Mouse (Mus musculus): ENCODE results near the gene Nelfa. TPM values are rescaled to one million over a fixed set of nuclear protein-coding genes. Genes with fewer than 3 reads are reported as not detected.

Nelfa gene
- 17.5 and 18.6 TPM in 2 replicates for polyA plus RNA-seq (2021; fragmentation: Nextera tagmentation)
- long read RNA-seq, experiment 1, transcript Nelfa-201 (11 exons, 2,580 nt), result major isoform, 35 of 43 reads
- long read RNA-seq, experiment 1, partial matches to known transcripts, result 4 of 43 reads
- long read RNA-seq, experiment 1, other reads (novel, unspliced or antisense), result 4 of 43 reads
- long read RNA-seq, experiment 2, transcript Nelfa-201 (11 exons, 2,580 nt), result major isoform, 224 of 238 reads
- long read RNA-seq, experiment 2, partial matches to known transcripts, result 4 of 238 reads
- long read RNA-seq, experiment 2, other reads (novel, unspliced or antisense), result 10 of 238 reads

DNA sequence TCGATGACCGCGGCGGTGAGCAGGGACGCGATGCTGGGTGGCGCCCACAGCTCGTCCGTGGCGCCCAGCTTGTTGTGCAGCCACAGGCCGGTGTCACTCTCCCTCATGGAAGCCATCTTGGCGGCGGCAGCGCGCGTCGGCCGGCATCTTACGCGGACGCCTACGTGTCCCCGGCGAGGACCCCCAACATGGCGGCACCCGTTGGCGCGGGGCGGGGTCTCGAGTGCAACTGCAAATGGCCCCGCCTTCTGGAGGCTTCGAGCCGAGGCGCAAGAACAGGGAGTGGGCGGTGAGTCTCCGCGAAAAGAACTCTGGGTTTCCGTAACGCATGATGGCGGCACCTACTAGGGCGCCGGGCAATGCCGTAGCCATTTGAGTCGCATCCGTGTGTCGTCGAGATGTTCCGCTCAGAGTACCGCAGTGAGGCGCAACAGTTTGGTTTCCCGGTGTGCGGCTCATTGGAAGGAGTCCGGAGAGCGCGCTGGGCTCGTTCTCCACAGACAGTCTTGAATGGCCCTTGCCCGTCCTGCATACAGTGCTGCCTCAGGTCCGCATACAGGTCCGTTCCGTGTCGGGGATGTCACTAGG is at the start of gene Nelfa:
TSS of gene Nelfa (minus strand) at position 294 of the 588 bp plus-strand sequence.

DNA sequence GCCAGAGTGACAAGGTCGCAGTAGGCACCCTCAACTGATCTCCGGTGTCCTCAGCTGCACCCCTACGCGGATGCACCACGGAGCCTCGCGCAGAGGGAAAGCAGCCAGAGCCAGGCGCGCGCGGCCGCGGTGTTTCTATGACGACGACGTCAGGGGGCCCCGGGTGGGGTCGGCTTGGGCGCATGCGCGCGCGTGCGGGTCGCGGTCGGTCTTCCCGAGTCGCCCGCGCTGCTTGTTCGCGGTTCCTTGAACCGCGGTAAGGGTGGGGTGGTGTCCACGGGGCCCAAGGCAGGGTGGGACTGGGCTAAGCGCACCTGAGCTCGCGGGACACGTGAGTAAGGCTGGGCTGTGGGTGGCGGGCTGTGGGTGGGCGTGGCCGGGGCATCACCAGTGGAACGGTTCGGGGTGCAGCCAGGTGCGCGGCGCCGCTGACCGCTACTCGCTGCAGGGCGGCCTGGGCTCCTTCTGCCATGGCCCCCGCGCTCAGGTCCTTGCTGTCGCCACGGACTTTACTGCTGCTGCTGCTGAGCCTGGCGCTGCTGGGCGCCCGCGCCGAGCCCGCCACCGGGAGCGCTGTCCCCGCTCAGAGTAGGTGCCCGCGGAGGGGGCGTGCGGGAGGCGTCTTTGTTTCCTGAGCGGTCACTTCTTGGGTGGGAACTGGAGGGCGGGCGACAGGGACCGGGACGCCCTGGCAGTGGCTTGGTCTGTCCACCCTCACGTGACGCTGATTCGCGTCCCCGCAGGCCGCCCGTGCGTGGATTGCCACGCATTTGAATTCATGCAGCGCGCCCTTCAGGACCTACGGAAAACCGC is 47.3 kb upstream of the Nelfa start, which contains the start of gene Gm1673:
TSS of gene Gm1673 (plus strand) at position 125 of the 813 bp plus-strand sequence.

Small RNA genes within 50 kb of the gene (microRNA-seq; reads per million reads assigned to microRNA genes)
- gene Mir7024, result 1.3 reads per million

Other genes with a start within 250 kb of the Nelfa start
- 43.5 and 60.1 TPM in 2 replicates for gene Fgfr3, start 214.7 kb downstream of the Nelfa start, polyA plus RNA-seq (2021; fragmentation: Nextera tagmentation)
- gene Letm1, start 153.6 kb downstream of the Nelfa start, polyA plus RNA-seq (2021; fragmentation: Nextera tagmentation), result 81.5 and 88.7 TPM in 2 replicates
- gene Nsd2, start 115.7 kb downstream of the Nelfa start, polyA plus RNA-seq (2021; fragmentation: Nextera tagmentation), result 6.6 and 6.9 TPM in 2 replicates
- 379 and 384 TPM in 2 replicates for gene Gm1673, start 47.0 kb upstream of the Nelfa start, polyA plus RNA-seq (2021; fragmentation: Nextera tagmentation)
- 9.5 and 11.0 TPM in 2 replicates for gene Nat8l, start 59.6 kb upstream of the Nelfa start, polyA plus RNA-seq (2021; fragmentation: Nextera tagmentation)
- 0.06 and 0.20 TPM in 2 replicates for gene Poln, start 233.0 kb upstream of the Nelfa start, polyA plus RNA-seq (2021; fragmentation: Nextera tagmentation)
- 5.8 and 7.0 TPM in 2 replicates for gene Haus3, start 233.1 kb upstream of the Nelfa start, polyA plus RNA-seq (2021; fragmentation: Nextera tagmentation)